Mouse (Mus musculus): ENCODE results near the gene Gm44805. TPM values are rescaled to one million over a fixed set of nuclear protein-coding genes. Genes with fewer than 3 reads are reported as not detected.

The Gm44805 gene
- polyA plus RNA-seq, 1 experiment from 2014 or later, result not detected

GRCm38 (mm10) chr7:19633855-19634254 is 47.4 kb downstream of the Gm44805 start:
- H3K36me3 ChIP-seq, result peaks cover 70% of the 10 kb centered on the region

GRCm38 (mm10) chr7:19633197-19633596 is 48.0 kb downstream of the Gm44805 start:
- Histone ChIP-seq H3K36me3 (peaks cover 63% of the 10 kb centered on the region), H3K4me3 (no peak overlapping the region), H3K27me3 (no peaks in the 10 kb centered on the region), H3K9ac (replicated peaks) (no peak overlapping the region), H3K27ac (replicated peaks) (no peak overlapping the region), H3K4me1 (0 out of 2 replicates have a peak, but pooled peaks cover 6% of the 10 kb centered on the region), H3K4me2 (replicated peaks) (no peak overlapping the region), H3K9me3 (no peaks in the 10 kb centered on the region)
- 93% methylated on average over 17 of the region's 17 CpGs for WGBS
- no peak for ATAC-seq (ENCODE audit: low FRiP score, low read depth)

More at GRCm38 (mm10) chr7:19633855-19634254, 47.4 kb downstream of the Gm44805 start:
- ATAC-seq (ENCODE audit: low FRiP score, low read depth), result no peak
- Histone ChIP-seq H3K4me3 (no peak overlapping the region), H3K27me3 (no peaks in the 10 kb centered on the region), H3K9me3 (no peaks in the 10 kb centered on the region), H3K27ac (replicated peaks) (no peak overlapping the region), H3K4me2 (replicated peaks) (no peak overlapping the region), H3K4me1 (no peaks in the 10 kb centered on the region), H3K9ac (replicated peaks) (no peak overlapping the region)
- WGBS, result 94% methylated on average over 15 of the region's 15 CpGs

GRCm38 (mm10) chr7:19632720-19633119 is 48.5 kb downstream of the Gm44805 start:
- Histone ChIP-seq H3K9ac (replicated peaks) (no peak overlapping the region), H3K4me3 (no peak overlapping the region)
- ATAC-seq (ENCODE audit: low FRiP score, low read depth), result no peak

GRCm38 (mm10) chr7:19632275-19632674 is 48.9 kb downstream of the Gm44805 start:
- Histone ChIP-seq H3K27me3 (peaks cover 3% of the 10 kb centered on the region; the same call in 1 of the 2 replicates), H3K27ac (replicated peaks) (no peak overlapping the region), H3K9me3 (no peaks in the 10 kb centered on the region), H3K9ac (replicated peaks) (no peak overlapping the region), H3K36me3 (peaks cover 54% of the 10 kb centered on the region), H3K4me2 (replicated peaks) (no peak overlapping the region), H3K4me3 (no peak overlapping the region), H3K4me1 (0 out of 2 replicates have a peak, but pooled peaks cover 6% of the 10 kb centered on the region)
- ATAC-seq (ENCODE audit: low FRiP score, low read depth), result no peak

More at GRCm38 (mm10) chr7:19632720-19633119, 48.5 kb downstream of the Gm44805 start:
- Histone ChIP-seq H3K27me3 (peaks cover under 1% of the 10 kb centered on the region; the same call in 1 of the 2 replicates), H3K4me1 (0 out of 2 replicates have a peak, but pooled peaks cover 6% of the 10 kb centered on the region), H3K27ac (replicated peaks) (no peak overlapping the region), H3K4me2 (replicated peaks) (no peak overlapping the region), H3K9me3 (no peaks in the 10 kb centered on the region), H3K36me3 (peaks cover 59% of the 10 kb centered on the region)

GRCm38 (mm10) chr7:19629361-19629734 is 51.9 kb downstream of the Gm44805 start, which contains the start of gene Relb:
Relb (minus strand) TSS chr7:19629438.
- Histone ChIP-seq H3K4me1 (0 out of 2 replicates have a peak, but pooled peaks cover 6% of the 10 kb centered on the region), H3K9ac (replicated peaks) (peak within 1 kb of the TSS; percentile 52), H3K4me2 (replicated peaks) (peak within 1 kb of the TSS; percentile 95), H3K4me3 (peak within 1 kb of the TSS; percentile 74), H3K36me3 (peaks cover 25% of the 10 kb centered on the region), H3K9me3 (no peaks in the 10 kb centered on the region), H3K27ac (replicated peaks) (peak within 1 kb of the TSS; percentile 78), H3K27me3 (peaks cover 3% of the 10 kb centered on the region; the same call in 1 of the 2 replicates)
- under 1% methylated on average over 27 of the region's 41 CpGs for WGBS
- no peak; the same call in none of the 2 replicates for ATAC-seq (ENCODE audit: low FRiP score, low read depth)

- Histone ChIP-seq H3K36me3 (peaks cover 19% of the 10 kb centered on the region), H3K4me3 (peak overlapping the region; percentile 74), H3K4me1 (0 out of 2 replicates have a peak, but pooled peaks cover 6% of the 10 kb centered on the region), H3K9me3 (no peaks in the 10 kb centered on the region), H3K27ac (replicated peaks) (peak overlapping the region; percentile 78), H3K4me2 (replicated peaks) (peak overlapping the region; percentile 95), H3K27me3 (peaks cover 3% of the 10 kb centered on the region; the same call in 1 of the 2 replicates), H3K9ac (replicated peaks) (peak overlapping the region; percentile 52)
- under 1% methylated on average over 55 of the region's 57 CpGs for WGBS
- peak; percentile 90 for ATAC-seq (ENCODE audit: low FRiP score, low read depth)
Observed at GRCm38 (mm10) chr7:19628536-19629360, 52.5 kb downstream of the Gm44805 start.

GRCm38 (mm10) chr7:19628192-19628535 is 53.1 kb downstream of the Gm44805 start:
- H3K4me2 ChIP-seq (replicated peaks), result peak overlapping the region; percentile 95
- H3K4me1 ChIP-seq, result 0 out of 2 replicates have a peak, but pooled peaks cover 6% of the 10 kb centered on the region
- peaks cover 13% of the 10 kb centered on the region for H3K36me3 ChIP-seq
- H3K4me3 ChIP-seq, result peak overlapping the region; percentile 74
- WGBS, result 17% methylated on average over 17 of the region's 17 CpGs
- peak overlapping the region; percentile 78 for H3K27ac ChIP-seq (replicated peaks)
- no peaks in the 10 kb centered on the region for H3K9me3 ChIP-seq
- ATAC-seq (ENCODE audit: low FRiP score, low read depth), result no peak
- H3K9ac ChIP-seq (replicated peaks), result 0 out of 2 replicates have a peak overlapping the region, but pooled peaks have one; percentile 52
- peaks cover 3% of the 10 kb centered on the region; the same call in 1 of the 2 replicates for H3K27me3 ChIP-seq

- Histone ChIP-seq H3K36me3 (peaks cover 9% of the 10 kb centered on the region), H3K9ac (replicated peaks) (no peak overlapping the region), H3K27me3 (peaks cover 3% of the 10 kb centered on the region; the same call in 1 of the 2 replicates), H3K4me1 (0 out of 2 replicates have a peak, but pooled peaks cover 6% of the 10 kb centered on the region), H3K4me3 (peak overlapping the region; percentile 74; the same call in 1 of the 2 replicates), H3K27ac (replicated peaks) (no peak overlapping the region), H3K9me3 (no peaks in the 10 kb centered on the region), H3K4me2 (replicated peaks) (peak overlapping the region; percentile 95; the same call in 1 of the 2 replicates)
- ATAC-seq (ENCODE audit: low FRiP score, low read depth), result no peak
- 70% methylated on average over 3 of the region's 3 CpGs for WGBS
Observed at GRCm38 (mm10) chr7:19627721-19628120, 53.5 kb downstream of the Gm44805 start.

- no peaks in the 10 kb centered on the region for H3K36me3 ChIP-seq
- no peak for ATAC-seq (ENCODE audit: low FRiP score, low read depth)
Observed at GRCm38 (mm10) chr7:19623433-19623832, 57.8 kb downstream of the Gm44805 start.

GRCm38 (mm10) chr7:19622241-19622640 is 59.0 kb downstream of the Gm44805 start:
- ATAC-seq (ENCODE audit: low FRiP score, low read depth), result no peak
- Histone ChIP-seq H3K4me3 (no peak overlapping the region), H3K36me3 (no peaks in the 10 kb centered on the region), H3K9ac (replicated peaks) (no peak overlapping the region), H3K4me1 (peaks cover 6% of the 10 kb centered on the region), H3K9me3 (no peaks in the 10 kb centered on the region), H3K27me3 (peaks cover 15% of the 10 kb centered on the region), H3K27ac (replicated peaks) (no peak overlapping the region), H3K4me2 (replicated peaks) (no peak overlapping the region)
- WGBS, result 43% methylated on average over 6 of the region's 6 CpGs

More at GRCm38 (mm10) chr7:19623433-19623832, 57.8 kb downstream of the Gm44805 start:
- H3K4me3 ChIP-seq, result no peak overlapping the region
- H3K27ac ChIP-seq (replicated peaks), result no peak overlapping the region
- 75% methylated on average over 2 of the region's 2 CpGs for WGBS
- peaks cover 18% of the 10 kb centered on the region for H3K27me3 ChIP-seq
- H3K9me3 ChIP-seq, result no peaks in the 10 kb centered on the region
- no peak overlapping the region for H3K4me2 ChIP-seq (replicated peaks)
- peaks cover 9% of the 10 kb centered on the region for H3K4me1 ChIP-seq
- no peak overlapping the region for H3K9ac ChIP-seq (replicated peaks)

All from midbrain, embryonic 12.5 days (tissue).